Mouse (Mus musculus) kidney, postnatal 10 days (tissue): Measurements from ENCODE around the gene Polq.

Source experiments
- DNase-seq: peaks from one replicate; pipeline ENCODE4 v3.0.0; 2021; ENCODE audit warnings: mixed read lengths

Polq gene

GRCm38 (mm10) chr16:37011061-37011921, at the start of gene Polq:
Gene Polq, plus strand, starts transcription at chr16:37011786.
- DNase-seq, result peak; percentile 95

- no peak for DNase-seq
Observed at GRCm38 (mm10) chr16:36963415-36963814, 48.2 kb upstream of the Polq start.

- no peak for DNase-seq
Observed at GRCm38 (mm10) chr16:36979127-36979526, 32.5 kb upstream of the Polq start.

GRCm38 (mm10) chr16:36983796-36984195, 27.8 kb upstream of the Polq start:
- no peak for DNase-seq

- no peak for DNase-seq
Observed at GRCm38 (mm10) chr16:36985636-36986042, 25.9 kb upstream of the Polq start.

GRCm38 (mm10) chr16:36987399-36987798, 24.2 kb upstream of the Polq start:
- DNase-seq, result no peak

GRCm38 (mm10) chr16:36988066-36988465, 23.5 kb upstream of the Polq start:
- DNase-seq, result no peak

- peak; percentile 32 for DNase-seq
Observed at GRCm38 (mm10) chr16:36989493-36989892, 22.1 kb upstream of the Polq start.

- DNase-seq, result peak; percentile 24
Observed at GRCm38 (mm10) chr16:36989999-36990625, 21.5 kb upstream of the Polq start, which contains the start of gene Fbxo40. Gene Fbxo40, minus strand, starts transcription at chr16:36990467.

- no peak for DNase-seq
Observed at GRCm38 (mm10) chr16:36997650-36998049, 13.9 kb upstream of the Polq start.

GRCm38 (mm10) chr16:36999366-36999972, 12.1 kb upstream of the Polq start:
- DNase-seq, result no peak

- no peak for DNase-seq
Observed at GRCm38 (mm10) chr16:37009262-37009661, 2.3 kb upstream of the Polq start.

GRCm38 (mm10) chr16:37010370-37010769, 1.2 kb upstream of the Polq start:
- peak; percentile 8 for DNase-seq

- no peak for DNase-seq
Observed at GRCm38 (mm10) chr16:37011922-37012289, 320 bp downstream of the Polq start.

GRCm38 (mm10) chr16:37012336-37012735, 750 bp downstream of the Polq start:
- DNase-seq, result no peak

- no peak for DNase-seq
Observed at GRCm38 (mm10) chr16:37027581-37027980, 16.0 kb downstream of the Polq start.

- DNase-seq, result no peak
Observed at GRCm38 (mm10) chr16:37031996-37032395, 20.4 kb downstream of the Polq start.

- no peak for DNase-seq
Observed at GRCm38 (mm10) chr16:37034751-37035150, 23.2 kb downstream of the Polq start.

GRCm38 (mm10) chr16:37059631-37060030, 48.0 kb downstream of the Polq start:
- no peak for DNase-seq

- DNase-seq, result no peak
Observed at GRCm38 (mm10) chr16:37061261-37061660, 49.7 kb downstream of the Polq start.

- no peak for DNase-seq
Observed at GRCm38 (mm10) chr16:37072354-37072753, 60.8 kb downstream of the Polq start.

- DNase-seq, result no peak
Observed at GRCm38 (mm10) chr16:37089648-37090047, 78.1 kb downstream of the Polq start.

GRCm38 (mm10) chr16:37094169-37094833, 82.7 kb downstream of the Polq start:
- no peak for DNase-seq
